Mouse (Mus musculus) erythroblast, embryonic 14.5 days (primary cell): ENCODE measurements around the gene Mccc1. TPM values are rescaled to one million over a fixed set of nuclear protein-coding genes. Genes with fewer than 3 reads are reported as not detected.

Experiments used
- H3K27me3 ChIP-seq: 2 replicates; pipeline ENCODE4 v1.6.1; 2012; ENCODE audit warnings: inconsistent platforms; ENCODE audit not compliant: control insufficient read depth
- H3K36me3 ChIP-seq: 2 replicates; pipeline ENCODE4 v1.6.1; 2012; ENCODE audit warnings: mild to moderate bottlenecking, inconsistent platforms; ENCODE audit not compliant: control insufficient read depth
- H3K4me1 ChIP-seq: 2 replicates; pipeline ENCODE4 v1.6.1; 2012; ENCODE audit warnings: inconsistent platforms; ENCODE audit not compliant: control insufficient read depth
- H3K4me3 ChIP-seq: replicated peaks from 2 replicates; pipeline ENCODE3; 2012; ENCODE audit warnings: moderate library complexity, mild to moderate bottlenecking, inconsistent platforms
- H3K9me3 ChIP-seq: 2 replicates; pipeline ENCODE4 v1.6.1; 2012; ENCODE audit warnings: low read length, inconsistent platforms, mixed read lengths; ENCODE audit not compliant: control insufficient read depth
- GATA1 ChIP-seq: IDR thresholded peaks from 2 replicates; pipeline ENCODE4 v1.6.1; 2012; ENCODE audit warnings: low read length, inconsistent platforms, mixed read lengths
- TAL1 ChIP-seq: IDR thresholded peaks from 3 replicates; pipeline ENCODE4 v1.6.1; 2012; ENCODE audit warnings: low read length, inconsistent platforms, mixed read lengths
- polyA plus RNA-seq: library from polyadenylated mRNA; stranded (reverse); fragments of >175 nt; gene quantifications from 2 replicates; pipeline ENCODE4 v1.2.3, GENCODE M21; 2012

Mccc1 gene
- 0.04 and 0.05 TPM in 2 replicates for polyA plus RNA-seq

DNA sequence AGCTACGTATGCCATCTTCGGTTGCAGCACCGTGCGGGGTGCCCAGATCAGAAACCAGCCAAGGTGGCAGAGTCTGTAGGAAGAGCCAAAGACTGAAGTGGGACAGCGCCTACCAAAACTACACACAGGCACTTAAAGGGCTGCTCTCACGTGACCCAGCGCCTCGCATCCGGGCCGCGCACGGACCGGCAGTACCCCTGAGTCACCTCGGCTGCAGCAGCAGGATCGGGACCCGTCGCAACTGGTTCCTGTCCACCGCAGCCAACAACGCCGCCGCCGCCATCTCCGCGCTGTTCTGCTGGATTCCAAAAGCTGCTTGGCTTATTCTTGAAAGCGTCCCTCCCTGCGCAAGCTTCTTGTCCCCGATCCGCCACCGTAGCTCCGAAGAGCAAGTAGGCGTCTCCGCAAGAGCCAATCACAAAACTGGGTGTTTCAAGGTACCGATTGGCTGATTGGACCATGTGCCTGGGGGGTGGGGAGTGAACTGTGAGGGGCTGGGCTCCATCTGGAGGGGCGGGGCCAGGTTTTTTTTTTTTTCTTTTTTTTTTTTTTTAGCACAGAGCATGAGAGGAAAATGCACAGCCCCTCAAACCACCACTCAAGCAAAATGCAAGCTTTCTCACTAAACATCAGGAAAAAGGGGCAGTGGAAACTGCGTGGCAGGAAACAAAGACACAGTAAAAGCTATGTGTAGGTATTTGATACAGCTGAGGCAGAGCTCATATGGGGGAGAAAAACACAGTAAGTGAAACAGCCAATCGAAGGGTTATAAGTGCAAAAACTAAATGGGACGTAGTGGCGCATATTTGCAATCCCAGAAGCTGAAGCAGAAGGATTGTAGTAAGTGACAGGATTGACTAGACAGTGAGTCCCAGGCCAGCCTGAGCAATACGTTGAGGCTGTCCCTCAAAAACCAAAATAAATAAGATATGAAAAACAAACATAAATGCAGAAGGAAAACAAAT, at the start of gene Mccc1:
Mccc1 (minus strand) TSS at position 404 of the 965 bp plus-strand sequence.
- no peak for TF ChIP-seq GATA1
- TF ChIP-seq TAL1, result no peak
- H3K4me3 ChIP-seq, result peak within 1 kb of the TSS; percentile 91
- H3K27me3 ChIP-seq, result no peaks in the 10 kb centered on the region
- no peaks in the 10 kb centered on the region for H3K36me3 ChIP-seq
- no peaks in the 10 kb centered on the region for H3K9me3 ChIP-seq
- H3K4me1 ChIP-seq, result peaks cover 15% of the 10 kb centered on the region

GRCm38 (mm10) chr3:36049106-36049505, 48.6 kb upstream of the Mccc1 start:
- no peak for TF ChIP-seq GATA1
- TF ChIP-seq TAL1, result no peak
- Histone ChIP-seq H3K4me1 (no peaks in the 10 kb centered on the region), H3K36me3 (no peaks in the 10 kb centered on the region)

GRCm38 (mm10) chr3:36045086-36045485, 44.6 kb upstream of the Mccc1 start:
- H3K27me3 ChIP-seq, result no peaks in the 10 kb centered on the region

More at GRCm38 (mm10) chr3:36049106-36049505, 48.6 kb upstream of the Mccc1 start:
- Histone ChIP-seq H3K4me3 (no peak overlapping the region), H3K27me3 (no peaks in the 10 kb centered on the region), H3K9me3 (no peaks in the 10 kb centered on the region)

DNA sequence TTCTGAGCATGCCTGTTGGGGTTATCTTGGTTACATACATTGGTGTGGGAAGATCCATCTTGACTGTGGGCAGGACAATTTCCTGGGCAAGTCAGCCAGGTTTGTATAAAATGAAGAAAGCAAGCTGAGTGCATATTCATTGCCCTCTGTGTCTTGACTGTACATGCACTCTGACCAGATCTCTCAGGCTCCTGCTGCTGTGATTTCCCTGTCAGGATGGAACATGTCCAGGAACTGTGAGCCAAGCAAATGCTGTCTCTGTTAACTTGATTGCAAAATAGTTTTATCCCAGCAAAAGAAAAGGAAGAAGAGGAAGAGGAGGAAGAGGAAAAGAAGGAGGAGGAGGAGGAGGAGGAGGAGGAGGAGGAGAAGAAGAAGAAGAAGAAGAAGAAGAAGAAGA, 44.0 kb upstream of the Mccc1 start:
- TF ChIP-seq TAL1, result no peak
- TF ChIP-seq GATA1, result no peak
- no peaks in the 10 kb centered on the region for H3K4me1 ChIP-seq
- H3K27me3 ChIP-seq, result no peaks in the 10 kb centered on the region
- no peak overlapping the region for H3K4me3 ChIP-seq
- no peaks in the 10 kb centered on the region for H3K9me3 ChIP-seq
- no peaks in the 10 kb centered on the region for H3K36me3 ChIP-seq

More at GRCm38 (mm10) chr3:36045086-36045485, 44.6 kb upstream of the Mccc1 start:
- Histone ChIP-seq H3K9me3 (no peaks in the 10 kb centered on the region), H3K4me1 (no peaks in the 10 kb centered on the region), H3K36me3 (no peaks in the 10 kb centered on the region), H3K4me3 (no peak overlapping the region)
- TF ChIP-seq TAL1 (no peak), GATA1 (no peak)

DNA sequence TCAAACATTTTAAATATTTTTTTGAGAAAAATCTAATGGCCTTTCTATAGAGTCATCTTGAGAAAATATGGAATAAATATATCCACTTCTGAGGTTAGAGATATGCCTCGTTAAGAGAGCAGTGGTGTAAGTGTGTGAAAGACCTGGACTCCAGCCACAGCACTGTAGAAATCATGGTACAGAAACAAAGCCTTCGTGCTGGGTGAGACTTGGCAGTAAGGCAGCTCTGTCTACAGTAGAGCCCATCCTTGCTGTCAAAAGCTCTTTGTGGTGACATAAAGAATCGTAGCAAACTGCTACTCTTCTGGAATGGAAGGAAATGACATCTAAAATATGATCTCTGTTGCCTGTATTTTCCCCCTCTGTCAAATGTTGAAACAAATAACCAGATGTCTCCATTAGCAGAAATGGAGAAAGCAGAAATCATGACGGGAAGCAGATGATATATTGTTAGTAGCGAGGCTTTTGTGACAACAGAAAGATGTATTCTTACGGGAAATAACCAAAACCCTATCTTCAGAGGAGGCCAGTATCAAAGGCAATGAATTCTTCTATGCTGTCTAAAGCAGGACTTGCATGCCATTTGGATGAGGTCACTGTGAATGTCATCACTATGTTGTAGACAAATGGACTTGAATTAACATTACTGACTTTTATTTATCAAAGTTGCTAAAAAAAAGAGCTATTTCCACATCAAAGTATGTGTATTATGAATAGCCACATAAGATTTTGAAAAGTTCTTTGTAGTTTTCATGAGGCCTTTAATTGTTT, 31.4 kb upstream of the Mccc1 start:
- Histone ChIP-seq H3K4me1 (no peaks in the 10 kb centered on the region), H3K36me3 (no peaks in the 10 kb centered on the region), H3K4me3 (no peak overlapping the region), H3K27me3 (no peaks in the 10 kb centered on the region), H3K9me3 (no peaks in the 10 kb centered on the region)
- TF ChIP-seq GATA1 (no peak), TAL1 (no peak)

DNA sequence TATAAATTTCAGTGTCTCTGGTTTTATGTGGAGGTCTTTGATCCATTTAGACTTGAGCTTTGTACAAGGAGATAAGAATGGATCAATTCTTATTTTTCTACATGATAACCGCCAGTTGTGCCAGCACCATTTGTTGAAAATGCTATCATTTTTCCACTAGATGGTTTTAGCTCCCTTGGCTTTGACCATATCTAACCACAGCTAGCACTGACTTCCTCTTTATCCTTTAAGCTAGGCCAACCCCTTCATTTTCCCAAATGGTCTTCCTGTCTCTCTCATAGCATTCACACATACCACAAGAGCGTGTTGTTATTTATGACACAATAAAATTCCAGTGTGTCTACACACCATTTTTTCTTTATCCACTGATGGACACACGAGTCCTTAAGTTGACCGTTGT, 29.5 kb upstream of the Mccc1 start:
- Histone ChIP-seq H3K36me3 (no peaks in the 10 kb centered on the region), H3K4me3 (no peak overlapping the region), H3K9me3 (no peaks in the 10 kb centered on the region), H3K27me3 (no peaks in the 10 kb centered on the region), H3K4me1 (no peaks in the 10 kb centered on the region)
- TF ChIP-seq TAL1, result no peak
- no peak for TF ChIP-seq GATA1

GRCm38 (mm10) chr3:36025732-36026131, 25.3 kb upstream of the Mccc1 start:
- Histone ChIP-seq H3K4me1 (no peaks in the 10 kb centered on the region), H3K4me3 (no peak overlapping the region), H3K27me3 (no peaks in the 10 kb centered on the region), H3K36me3 (no peaks in the 10 kb centered on the region), H3K9me3 (no peaks in the 10 kb centered on the region)
- TF ChIP-seq GATA1 (no peak), TAL1 (no peak)

DNA sequence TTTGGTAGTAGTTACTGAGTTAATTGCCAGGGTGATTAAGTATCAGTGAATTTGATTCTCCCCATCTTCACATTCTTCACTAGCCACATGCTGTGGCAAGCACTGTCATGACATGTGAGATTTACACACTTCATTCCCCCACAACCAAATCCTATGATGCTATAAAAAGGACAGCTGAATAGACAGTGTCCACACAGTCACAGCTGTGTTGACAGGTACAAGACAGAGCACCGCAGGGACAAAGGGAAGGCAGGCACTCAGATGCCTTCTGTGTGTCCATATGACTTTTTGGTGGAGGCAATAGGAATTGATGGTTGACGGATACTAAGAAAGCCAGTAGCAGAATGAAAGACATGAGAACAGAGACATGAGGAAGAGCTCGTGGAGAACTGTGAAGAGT, 10.8 kb upstream of the Mccc1 start:
- Histone ChIP-seq H3K9me3 (peaks cover 3% of the 10 kb centered on the region; the same call in 1 of the 2 replicates), H3K4me3 (no peak overlapping the region), H3K4me1 (no peaks in the 10 kb centered on the region), H3K27me3 (no peaks in the 10 kb centered on the region), H3K36me3 (no peaks in the 10 kb centered on the region)
- no peak for TF ChIP-seq GATA1
- no peak for TF ChIP-seq TAL1
